Comparison of ENCODE assay signal across 20 mouse cellular contexts in genomic region chr5:114113334-114113733, GRCm38 (mm10). TPM values are rescaled to one million over a fixed set of nuclear protein-coding genes. Genes with fewer than 3 reads are reported as not detected.
DNase-seq lines count a peak whose midpoint lies in the region; ATAC-seq and TF ChIP-seq lines count a peak whose summit lies in the region.
"Had no signal": no experiment of that assay in that cellular context is flagged by ENCODE, and none has a peak within 500 bp of the region (broad histone marks: within the 10 kb centered on the region; RNA-seq: fewer than 3 reads in every experiment).

No protein-coding gene starts in this region.

- peaks cover 2% of the 10 kb centered on the region; the same call in 1 of the 2 replicates for H3K79me2 ChIP-seq in heart, adult 2 months (replicated peaks; ENCODE audit: control insufficient read depth, insufficient read depth, low read length)
- no peaks in the 10 kb centered on the region for H3K79me2 ChIP-seq in MEL (ENCODE audit: control insufficient read depth, insufficient read depth, low read length, poor library complexity)

- ATAC-seq in heart, embryonic 12.5 days (ENCODE audit: insufficient number of reproducible peaks, low FRiP score) = no peak
- ATAC-seq in stomach, postnatal 0 days (ENCODE audit: low FRiP score, low TSS enrichment) = no peak
- ATAC-seq in megakaryocyte, adult 5-6 weeks (ENCODE audit: poor library complexity, severe bottlenecking) = no peak

- no peaks in the 10 kb centered on the region for H3K4me1 ChIP-seq in heart, adult 2 months (ENCODE audit: control insufficient read depth, insufficient read depth, low read length)
- H3K4me1 ChIP-seq in heart, embryonic 12.5 days (replicated peaks) = no peaks in the 10 kb centered on the region
- no peaks in the 10 kb centered on the region for H3K4me1 ChIP-seq in lung, adult 2 months (ENCODE audit: control insufficient read depth, insufficient read depth, low read length)
- no peaks in the 10 kb centered on the region for H3K4me1 ChIP-seq in MEL (ENCODE audit: control insufficient read depth in 1 of 2, insufficient read depth in 2 of 2, low read length in 2 of 2)
- no peaks in the 10 kb centered on the region for H3K4me1 ChIP-seq in stomach, postnatal 0 days (replicated peaks; ENCODE audit: control insufficient read depth, insufficient read depth)
- H3K4me1 ChIP-seq: embryonic facial prominence, embryonic 13.5 days; forebrain, embryonic 12.5 days; heart, embryonic 13.5 days; hindbrain, embryonic 15.5 days; lung, embryonic 15.5 days; neural tube, embryonic 12.5 days had no signal

- DNase-seq in heart, adult 2 months = no peak
- no peak for DNase-seq in lung, adult 2 months
- DNase-seq in lung, postnatal 14 days = no peak
- no peak for DNase-seq in MEL (ENCODE audit: low read depth, low spot score)
- no peak for DNase-seq in stomach, postnatal 0 days (ENCODE audit: low spot score)
- DNase-seq in frontal cortex, postnatal 14 days (ENCODE audit: low spot score in 2 of 2) = no peak
- DNase-seq: cerebellum, adult 9-11 months; gastrocnemius, postnatal 10 days; left cerebral cortex, postnatal 4 days; thymus, adult 2 months had no signal

- H3K4me3 ChIP-seq in heart, adult 2 months = no peak overlapping the region
- no peak overlapping the region for H3K4me3 ChIP-seq in heart, embryonic 12.5 days
- H3K4me3 ChIP-seq in lung, adult 2 months (replicated peaks; ENCODE audit: extremely low read depth, low read depth, low read length) = no peak overlapping the region
- H3K4me3 ChIP-seq in MEL (ENCODE audit: control insufficient read depth in 1 of 2, insufficient read depth in 1 of 2, low read depth in 2 of 2, low read length in 2 of 2) = no peak overlapping the region
- H3K4me3 ChIP-seq in stomach, postnatal 0 days (ENCODE audit: low read depth, low read length) = no peak overlapping the region
- H3K4me3 ChIP-seq: embryonic facial prominence, embryonic 13.5 days; forebrain, embryonic 12.5 days; heart, embryonic 13.5 days; hindbrain, embryonic 15.5 days; lung, embryonic 15.5 days; neural tube, embryonic 12.5 days had no signal

- peaks cover 11% of the 10 kb centered on the region for H3K9me3 ChIP-seq in heart, embryonic 12.5 days (replicated peaks)
- no peaks in the 10 kb centered on the region for H3K9me3 ChIP-seq in MEL (replicated peaks; ENCODE audit: insufficient read depth, low read length)
- no peaks in the 10 kb centered on the region for H3K9me3 ChIP-seq in stomach, postnatal 0 days (ENCODE audit: control insufficient read depth, low read length)
- H3K9me3 ChIP-seq: embryonic facial prominence, embryonic 13.5 days; forebrain, embryonic 12.5 days; heart, embryonic 13.5 days; hindbrain, embryonic 15.5 days; lung, embryonic 15.5 days had no signal

- no peak overlapping the region for H3K9ac ChIP-seq in heart, adult 2 months (ENCODE audit: low read depth, low read length)
- H3K9ac ChIP-seq in heart, embryonic 12.5 days = no peak overlapping the region
- no peak overlapping the region for H3K9ac ChIP-seq in MEL (ENCODE audit: control insufficient read depth, low read depth, low read length, poor library complexity, severe bottlenecking)
- no peak overlapping the region for H3K9ac ChIP-seq in stomach, postnatal 0 days (ENCODE audit: low read length)
- H3K9ac ChIP-seq: embryonic facial prominence, embryonic 13.5 days; forebrain, embryonic 12.5 days; heart, embryonic 13.5 days; hindbrain, embryonic 15.5 days; lung, embryonic 15.5 days; neural tube, embryonic 12.5 days had no signal

- TF ChIP-seq EP300 in heart, adult 2 months (IDR thresholded peaks at IDR 0.05; ENCODE audit: insufficient read depth, low read depth, low read length) = no peak
- no peak for TF ChIP-seq EP300 in MEL (IDR thresholded peaks at IDR 0.05; ENCODE audit: low read depth in 1 of 2, low read length in 2 of 2)
- no peak for TF ChIP-seq EP300 in stomach, postnatal 0 days (optimal IDR thresholded peaks at IDR 0.05)

- H3K27me3 ChIP-seq in heart, adult 2 months (ENCODE audit: control insufficient read depth, insufficient read depth, low read length) = no peaks in the 10 kb centered on the region
- no peaks in the 10 kb centered on the region for H3K27me3 ChIP-seq in heart, embryonic 12.5 days (replicated peaks)
- no peaks in the 10 kb centered on the region for H3K27me3 ChIP-seq in MEL (ENCODE audit: control insufficient read depth in 1 of 2, insufficient read depth in 2 of 2, low read length in 2 of 2)
- no peaks in the 10 kb centered on the region for H3K27me3 ChIP-seq in stomach, postnatal 0 days (ENCODE audit: control insufficient read depth, insufficient read depth, low read length)
- H3K27me3 ChIP-seq: embryonic facial prominence, embryonic 13.5 days; forebrain, embryonic 12.5 days; heart, embryonic 13.5 days; hindbrain, embryonic 15.5 days; lung, embryonic 15.5 days; neural tube, embryonic 12.5 days had no signal

- H3K36me3 ChIP-seq in heart, adult 2 months (ENCODE audit: control insufficient read depth, insufficient read depth, low read length) = no peaks in the 10 kb centered on the region
- peaks cover 97% of the 10 kb centered on the region for H3K36me3 ChIP-seq in heart, embryonic 12.5 days
- no peaks in the 10 kb centered on the region for H3K36me3 ChIP-seq in MEL (ENCODE audit: control insufficient read depth in 1 of 2, insufficient read depth in 2 of 2, low read length in 2 of 2)
- H3K36me3 ChIP-seq in stomach, postnatal 0 days (ENCODE audit: control insufficient read depth, insufficient read depth, low read length) = peaks cover 27% of the 10 kb centered on the region

- peak; percentile 32 for TF ChIP-seq CTCF in heart, adult 2 months (IDR thresholded peaks at IDR 0.05)
- TF ChIP-seq CTCF in lung, adult 2 months (IDR thresholded peaks at IDR 0.05; ENCODE audit: insufficient read depth, low read length) = peak; percentile 27; the same call in 1 of the 2 replicates
- TF ChIP-seq CTCF in MEL (IDR thresholded peaks at IDR 0.05 in 2 of 3, conservative IDR thresholded peaks at IDR 0.05 in 1 of 3; ENCODE audit: control insufficient read depth in 1 of 3, insufficient read depth in 1 of 3, low read depth in 2 of 3, low read length in 3 of 3, poor library complexity in 1 of 3, severe bottlenecking in 1 of 3) = peak; percentile 26 to 38 (median 36); a peak in 4 of 6 replicates
- peak; percentile 41 for TF ChIP-seq CTCF in stomach, postnatal 0 days (IDR thresholded peaks at IDR 0.05; ENCODE audit: low read depth)

- WGBS in heart, adult 2 months = 86% methylated on average over 6 of the region's 6 CpGs
- 82% methylated on average over 6 of the region's 6 CpGs for WGBS in heart, embryonic 12.5 days
- WGBS in lung, adult 2 months = 76% methylated on average over 6 of the region's 6 CpGs
- WGBS in stomach, postnatal 0 days = 88% methylated on average over 6 of the region's 6 CpGs

- no peak for TF ChIP-seq POLR2A in heart, adult 2 months (IDR thresholded peaks at IDR 0.05; ENCODE audit: insufficient read depth, low read depth, low read length)
- TF ChIP-seq POLR2A in lung, adult 2 months (IDR thresholded peaks at IDR 0.05; ENCODE audit: borderline replicate concordance, extremely low read depth, low read depth, low read length) = no peak
- no peak for TF ChIP-seq POLR2A in MEL (IDR thresholded peaks at IDR 0.05; ENCODE audit: control insufficient read depth in 1 of 2, insufficient read depth in 1 of 2, low read depth in 1 of 2, low read length in 2 of 2, poor library complexity in 1 of 2)

- no peak for TF ChIP-seq RAD21 in MEL (IDR thresholded peaks at IDR 0.05; ENCODE audit: low read depth, low read length)

- no peak overlapping the region for H3K27ac ChIP-seq in heart, adult 2 months
- no peak overlapping the region for H3K27ac ChIP-seq in heart, embryonic 12.5 days (ENCODE audit: poor library complexity, severe bottlenecking)
- H3K27ac ChIP-seq in MEL (ENCODE audit: control insufficient read depth, low read depth, low read length) = no peak overlapping the region
- no peak overlapping the region for H3K27ac ChIP-seq in stomach, postnatal 0 days (replicated peaks)
- H3K27ac ChIP-seq: embryonic facial prominence, embryonic 13.5 days; forebrain, embryonic 12.5 days; heart, embryonic 13.5 days; hindbrain, embryonic 15.5 days; lung, embryonic 15.5 days; neural tube, embryonic 12.5 days had no signal

- intact Hi-C loops in heart, adult 2 months (cut with DNase I) = no loop called here

- H3K4me2 ChIP-seq in heart, embryonic 12.5 days = no peak overlapping the region
- H3K4me2 ChIP-seq in stomach, postnatal 0 days (replicated peaks; ENCODE audit: low read depth) = no peak overlapping the region
- H3K4me2 ChIP-seq: embryonic facial prominence, embryonic 13.5 days; forebrain, embryonic 12.5 days; heart, embryonic 13.5 days; hindbrain, embryonic 15.5 days; lung, embryonic 15.5 days; midbrain, embryonic 11.5 days; neural tube, embryonic 12.5 days had no signal

RNA-seq across cellular contexts. Expression of gene Alkbh2, which starts 14.7 kb away (rescaled TPM):
- total RNA-seq in heart, adult 2 months (2021) = 1 to 10 TPM; 1.6 to 2.0 TPM
- polyA plus RNA-seq in heart, adult 2 months (2012; rRNA removed) = 3.0 and 3.1 TPM in 2 replicates
- 8.7 and 11.0 TPM in 2 replicates for polyA plus RNA-seq in heart, embryonic 12.5 days (2016; fragmentation: Nextera tagmentation; extraction: Ambion mirVana)
- 7.7 and 8.6 TPM in 2 replicates for polyA plus RNA-seq in lung, adult 2 months (2012; rRNA removed)
- 15.2 and 15.7 TPM in 2 replicates for total RNA-seq in MEL (2012; rRNA removed)
- 10 to 100 TPM in 1 of 2 experiments, not detected in 1; 22.6 TPM for polyA plus RNA-seq in MEL (2012; ENCODE audit: insufficient read depth in 1 of 2, insufficient read length in 2 of 2, low read depth in 1 of 2, low replicate concordance in 2 of 2, missing spikeins in 1 of 2)
- 6.2 and 6.9 TPM in 2 replicates for polyA plus RNA-seq in stomach, postnatal 0 days (2015; fragmentation: Nextera tagmentation; extraction: Ambion mirVana)
- 3.0 and 3.2 TPM in 2 replicates for total RNA-seq in megakaryocyte, adult 5-6 weeks (2015)
- 1.4 and 1.6 TPM in 2 replicates for total RNA-seq in megakaryocyte, adult 5-6 weeks (2017)

RNA-seq across cellular contexts. Expression of gene Ung, which starts 16.9 kb away (rescaled TPM):
- 10 to 100 TPM; 27.1 to 32.1 TPM for total RNA-seq in heart, adult 2 months (2021)
- polyA plus RNA-seq in heart, adult 2 months (2012; rRNA removed) = 24.4 and 28.3 TPM in 2 replicates
- 60.6 and 60.7 TPM in 2 replicates for polyA plus RNA-seq in heart, embryonic 12.5 days (2016; fragmentation: Nextera tagmentation; extraction: Ambion mirVana)
- 2.2 and 3.0 TPM in 2 replicates for polyA plus RNA-seq in lung, adult 2 months (2012; rRNA removed)
- total RNA-seq in MEL (2012; rRNA removed) = 19.6 and 22.1 TPM in 2 replicates
- polyA plus RNA-seq in MEL (2012; ENCODE audit: insufficient read depth in 1 of 2, insufficient read length in 2 of 2, low read depth in 1 of 2, low replicate concordance in 2 of 2, missing spikeins in 1 of 2) = 10 to 100 TPM in 1 of 2 experiments, not detected in 1; 62.2 TPM
- polyA plus RNA-seq in stomach, postnatal 0 days (2015; fragmentation: Nextera tagmentation; extraction: Ambion mirVana) = 15.1 and 16.2 TPM in 2 replicates
- 3.0 and 3.1 TPM in 2 replicates for total RNA-seq in megakaryocyte, adult 5-6 weeks (2015)
- 6.1 and 9.7 TPM in 2 replicates for total RNA-seq in megakaryocyte, adult 5-6 weeks (2017)

RNA-seq across cellular contexts. Expression of gene Svop, which starts 22.0 kb away (rescaled TPM):
- total RNA-seq in heart, adult 2 months (2021) = not detected
- 0.08 and 0.12 TPM in 2 replicates for polyA plus RNA-seq in heart, adult 2 months (2012; rRNA removed)
- 0.06 and 0.15 TPM in 2 replicates for polyA plus RNA-seq in heart, embryonic 12.5 days (2016; fragmentation: Nextera tagmentation; extraction: Ambion mirVana)
- polyA plus RNA-seq in lung, adult 2 months (2012; rRNA removed) = not detected in 2 replicates
- not detected in 2 replicates for total RNA-seq in MEL (2012; rRNA removed)
- not detected for polyA plus RNA-seq in MEL (2012; ENCODE audit: insufficient read depth in 1 of 2, insufficient read length in 2 of 2, low read depth in 1 of 2, low replicate concordance in 2 of 2, missing spikeins in 1 of 2)
- polyA plus RNA-seq in stomach, postnatal 0 days (2015; fragmentation: Nextera tagmentation; extraction: Ambion mirVana) = 1.1 and 1.2 TPM in 2 replicates
- not detected in 2 replicates for total RNA-seq in megakaryocyte, adult 5-6 weeks (2015)
- total RNA-seq in megakaryocyte, adult 5-6 weeks (2017) = not detected in 2 replicates
- polyA plus RNA-seq: kidney, embryonic 14.5 days had no signal

RNA-seq across cellular contexts. Expression of gene Acacb, which starts 33.0 kb away (rescaled TPM):
- 100 to 1,000 TPM; 205 to 251 TPM for total RNA-seq in heart, adult 2 months (2021)
- 105 and 141 TPM in 2 replicates for polyA plus RNA-seq in heart, adult 2 months (2012; rRNA removed)
- 16.1 and 16.9 TPM in 2 replicates for polyA plus RNA-seq in heart, embryonic 12.5 days (2016; fragmentation: Nextera tagmentation; extraction: Ambion mirVana)
- polyA plus RNA-seq in lung, adult 2 months (2012; rRNA removed) = 20.0 and 37.5 TPM in 2 replicates
- 1.9 and 2.0 TPM in 2 replicates for total RNA-seq in MEL (2012; rRNA removed)
- polyA plus RNA-seq in MEL (2012; ENCODE audit: insufficient read depth in 1 of 2, insufficient read length in 2 of 2, low read depth in 1 of 2, low replicate concordance in 2 of 2, missing spikeins in 1 of 2) = 1 to 10 TPM in 1 of 2 experiments, not detected in 1; 5.3 TPM
- polyA plus RNA-seq in stomach, postnatal 0 days (2015; fragmentation: Nextera tagmentation; extraction: Ambion mirVana) = 1.3 and 1.4 TPM in 2 replicates
- total RNA-seq in megakaryocyte, adult 5-6 weeks (2015) = 0.02 and 0.05 TPM in 2 replicates
- total RNA-seq in megakaryocyte, adult 5-6 weeks (2017) = 0.07 TPM in 1 of 2 replicates, not detected in the other

RNA-seq across cellular contexts. Expression of gene Usp30, which starts 48.1 kb away (rescaled TPM):
- total RNA-seq in heart, adult 2 months (2021) = 10 to 100 TPM; 10.1 to 11.2 TPM
- 11.2 and 13.3 TPM in 2 replicates for polyA plus RNA-seq in heart, adult 2 months (2012; rRNA removed)
- polyA plus RNA-seq in heart, embryonic 12.5 days (2016; fragmentation: Nextera tagmentation; extraction: Ambion mirVana) = 9.0 and 10.5 TPM in 2 replicates
- polyA plus RNA-seq in lung, adult 2 months (2012; rRNA removed) = 17.0 and 19.7 TPM in 2 replicates
- total RNA-seq in MEL (2012; rRNA removed) = 11.9 and 12.8 TPM in 2 replicates
- 10 to 100 TPM in 1 of 2 experiments, not detected in 1; 21.1 TPM for polyA plus RNA-seq in MEL (2012; ENCODE audit: insufficient read depth in 1 of 2, insufficient read length in 2 of 2, low read depth in 1 of 2, low replicate concordance in 2 of 2, missing spikeins in 1 of 2)
- polyA plus RNA-seq in stomach, postnatal 0 days (2015; fragmentation: Nextera tagmentation; extraction: Ambion mirVana) = 5.3 and 5.7 TPM in 2 replicates
- 2.8 and 7.2 TPM in 2 replicates for total RNA-seq in megakaryocyte, adult 5-6 weeks (2015)
- 3.5 and 4.7 TPM in 2 replicates for total RNA-seq in megakaryocyte, adult 5-6 weeks (2017)
